Mouse (Mus musculus) neural tube, embryonic 12.5 days (tissue): ENCODE measurements around the gene Lgals4. TPM values are rescaled to one million over a fixed set of nuclear protein-coding genes. Genes with fewer than 3 reads are reported as not detected.

ENCODE experiments used
- ATAC-seq: fragments of 200-750 bp; cut with Nextera tagmentation; 2 replicates; pipeline ENCODE4 v1.8.0; 2017; ENCODE audit warnings: low read depth, mild to moderate bottlenecking, moderate TSS enrichment, moderate library complexity; ENCODE audit not compliant: low FRiP score
- H3K27ac ChIP-seq: fragments of 300-500 bp; sonication (generic); 2 replicates; pipeline ENCODE4 v1.5.1; 2016
- H3K27me3 ChIP-seq: fragments of 300-500 bp; sonication (generic); replicated peaks from 2 replicates; pipeline ENCODE4 v1.6.1; 2016; ENCODE audit warnings: mild to moderate bottlenecking
- H3K36me3 ChIP-seq: fragments of 300-500 bp; sonication (generic); 2 replicates; pipeline ENCODE4 v1.6.1; 2016; ENCODE audit warnings: mild to moderate bottlenecking
- H3K4me1 ChIP-seq: fragments of 300-500 bp; sonication (generic); 2 replicates; pipeline ENCODE4 v1.6.1; 2016
- H3K4me2 ChIP-seq: fragments of 300-500 bp; sonication (generic); replicated peaks from 2 replicates; pipeline ENCODE4 v1.6.1; 2016; ENCODE audit warnings: mild to moderate bottlenecking
- H3K4me3 ChIP-seq: fragments of 300-500 bp; sonication (generic); 2 replicates; pipeline ENCODE4 v1.5.1; 2016
- H3K9ac ChIP-seq: fragments of 300-500 bp; sonication (generic); 2 replicates; pipeline ENCODE4 v1.6.1; 2016; ENCODE audit warnings: mild to moderate bottlenecking
- H3K9me3 ChIP-seq: fragments of 300-500 bp; sonication (generic); 2 replicates; pipeline ENCODE4 v1.6.1; 2016; ENCODE audit warnings: mild to moderate bottlenecking
- WGBS: fragments of 180-500 bp; shearing (Covaris S2); methylation state at CpG from one replicate; pipeline ENCODE4 v1.1.7; 2016; 5-methylcytosine and 5-hydroxymethylcytosine counted together
- polyA plus RNA-seq: library from polyadenylated mRNA; unstranded; fragments of >200 nt; fragmentation: Nextera tagmentation; extraction: Ambion mirVana; gene quantifications from 2 replicates; pipeline ENCODE4 v1.2.1, GENCODE M21; 2016

Lgals4 gene
- polyA plus RNA-seq, 1 experiment from 2014 or later, result 4.9 TPM

DNA sequence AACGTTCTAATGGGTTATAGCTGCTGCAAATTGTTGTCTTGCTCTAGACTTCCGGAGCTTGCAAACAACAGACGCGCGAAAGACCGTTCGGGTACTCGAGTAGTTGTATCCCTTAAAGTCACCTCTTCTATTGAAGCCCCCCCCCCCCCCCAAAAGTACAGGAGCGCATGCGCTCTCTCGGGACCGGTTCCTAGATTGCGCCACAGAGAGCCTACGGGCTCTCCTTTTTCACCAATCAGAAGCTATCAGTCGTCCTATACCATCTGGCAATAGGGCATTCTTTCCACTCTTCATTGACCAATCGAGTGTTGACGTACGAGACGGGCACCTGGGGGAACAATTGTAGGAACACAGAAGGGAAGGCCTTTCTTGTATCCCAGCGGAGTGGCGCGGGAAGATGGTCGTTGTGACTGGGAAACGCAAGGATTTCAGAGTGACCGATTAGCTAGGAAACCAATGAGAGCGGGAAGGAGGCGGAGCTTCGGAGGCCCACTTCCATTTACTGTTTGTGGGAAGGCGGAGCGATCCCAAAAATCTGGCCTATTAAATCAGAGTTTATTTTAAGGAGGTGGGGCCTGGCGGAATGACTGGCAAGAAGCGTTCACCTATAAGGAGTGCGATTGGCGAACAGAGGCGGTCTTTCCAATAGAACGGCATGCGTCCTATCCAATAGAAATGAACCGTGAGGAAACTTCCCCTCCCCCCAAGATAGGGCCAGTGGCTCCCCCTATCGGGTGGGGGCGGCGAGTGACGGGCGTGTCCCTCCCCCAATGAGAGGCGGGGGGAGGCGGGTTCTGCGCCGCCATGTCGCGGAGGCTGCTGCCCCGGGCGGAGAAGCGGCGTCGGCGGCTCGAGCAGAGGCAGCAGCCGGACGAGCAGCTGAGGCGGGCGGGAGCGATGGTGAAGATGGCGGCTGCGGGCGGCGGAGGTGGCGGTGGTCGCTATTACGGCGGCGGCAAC is 23.3 kb upstream of the Lgals4 start:
- peak overlapping the region; percentile 88 for H3K4me3 ChIP-seq
- H3K9ac ChIP-seq, result peak overlapping the region; percentile 97
- H3K9me3 ChIP-seq, result no peaks in the 10 kb centered on the region
- H3K4me2 ChIP-seq, result peak overlapping the region; percentile 93
- peak overlapping the region; percentile 99 for H3K27ac ChIP-seq
- ATAC-seq, result peak; percentile 92
- peaks cover 42% of the 10 kb centered on the region for H3K4me1 ChIP-seq
- H3K27me3 ChIP-seq, result no peaks in the 10 kb centered on the region
- H3K36me3 ChIP-seq, result peaks cover 36% of the 10 kb centered on the region
- under 1% methylated on average over 70 of the region's 70 CpGs for WGBS

DNA sequence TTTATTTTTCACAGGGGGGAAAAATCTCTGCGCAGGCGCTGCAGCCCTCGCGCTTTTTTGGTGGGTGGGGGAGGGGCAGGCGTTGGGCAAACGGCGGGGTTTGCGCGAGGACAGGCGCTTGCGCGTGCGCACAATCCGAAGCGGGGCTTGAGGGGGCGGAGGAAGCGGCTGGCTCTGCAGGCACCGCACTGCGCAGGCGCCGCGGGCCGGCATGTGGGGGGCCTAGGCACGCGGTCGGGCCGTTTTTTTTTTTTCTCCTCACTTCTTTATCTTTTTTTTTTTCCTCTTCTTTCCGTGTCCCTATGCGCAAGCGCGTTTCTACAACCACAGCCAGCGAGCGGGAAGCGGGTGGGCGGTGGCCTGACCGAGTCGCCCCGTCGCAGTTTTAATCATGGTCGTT is 22.4 kb upstream of the Lgals4 start:
- ATAC-seq, result peak; percentile 18; the same call in 1 of the 2 replicates
- under 1% methylated on average over 40 of the region's 40 CpGs for WGBS
- Histone ChIP-seq H3K27me3 (no peaks in the 10 kb centered on the region), H3K27ac (peak overlapping the region; percentile 97), H3K4me1 (peaks cover 51% of the 10 kb centered on the region), H3K9ac (peak overlapping the region; percentile 97), H3K4me2 (peak overlapping the region; percentile 93), H3K9me3 (no peaks in the 10 kb centered on the region), H3K4me3 (peak overlapping the region; percentile 88), H3K36me3 (peaks cover 44% of the 10 kb centered on the region)

DNA sequence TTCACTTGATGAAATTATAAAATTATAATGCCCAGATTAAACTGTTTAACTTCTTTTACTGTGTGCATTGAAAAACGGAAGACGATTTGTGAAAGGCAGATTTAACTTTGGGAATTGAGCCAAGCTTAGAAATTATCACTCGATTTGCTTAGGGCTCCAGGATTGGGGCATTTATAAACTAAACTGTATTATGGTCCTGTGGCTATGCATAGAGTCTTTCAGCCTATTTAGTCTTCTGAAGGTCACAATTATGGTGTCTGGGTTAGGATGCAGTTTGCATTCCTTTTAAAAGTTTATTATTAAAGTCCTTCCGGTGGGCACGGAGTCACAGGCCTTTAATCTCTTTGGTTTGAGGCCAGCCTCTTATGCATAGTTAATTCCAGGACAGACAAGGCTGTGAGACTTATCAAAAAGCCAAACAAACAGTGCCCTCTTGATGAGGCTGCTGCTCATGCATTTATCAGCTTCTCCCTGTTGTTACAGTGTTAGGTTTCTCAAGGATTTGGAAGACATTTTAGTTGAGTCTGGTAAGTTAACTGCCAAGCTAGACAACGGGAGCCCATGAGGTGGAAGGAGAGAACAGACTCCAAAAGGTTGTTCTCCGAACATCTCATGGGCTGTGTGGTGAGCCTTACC is 21.9 kb upstream of the Lgals4 start:
- peak overlapping the region; percentile 88 for H3K4me3 ChIP-seq
- H3K4me2 ChIP-seq, result peak overlapping the region; percentile 93
- WGBS, result 17% methylated on average over 7 of the region's 7 CpGs
- H3K27me3 ChIP-seq, result no peaks in the 10 kb centered on the region
- H3K27ac ChIP-seq, result no peak overlapping the region
- ATAC-seq, result no peak
- H3K36me3 ChIP-seq, result peaks cover 49% of the 10 kb centered on the region
- H3K9me3 ChIP-seq, result no peaks in the 10 kb centered on the region
- H3K4me1 ChIP-seq, result peaks cover 53% of the 10 kb centered on the region
- peak overlapping the region; percentile 97 for H3K9ac ChIP-seq

DNA sequence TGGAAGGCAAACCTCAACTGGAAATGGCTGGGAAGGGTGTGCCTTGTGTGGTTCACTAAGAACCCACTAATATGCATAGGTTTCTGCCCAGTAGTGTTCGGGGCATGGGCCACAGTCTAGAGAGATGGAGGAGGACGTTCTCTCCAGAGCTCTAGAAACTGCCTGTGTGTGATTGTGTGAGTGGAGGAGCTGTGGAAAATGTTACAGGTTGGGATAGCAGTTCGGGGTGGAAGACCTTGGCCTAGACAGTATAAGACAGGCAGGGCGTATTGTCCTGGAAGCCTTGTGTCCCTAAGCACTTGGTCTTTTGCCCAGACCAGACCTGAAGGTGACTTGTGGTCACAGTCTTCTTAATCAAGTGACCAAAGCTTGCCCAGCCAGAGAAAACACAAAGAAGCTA is 21.2 kb upstream of the Lgals4 start:
- peak overlapping the region; percentile 93 for H3K4me2 ChIP-seq
- WGBS, result 80% methylated on average over 4 of the region's 4 CpGs
- H3K27me3 ChIP-seq, result no peaks in the 10 kb centered on the region
- peaks cover 59% of the 10 kb centered on the region for H3K4me1 ChIP-seq
- H3K27ac ChIP-seq, result no peak overlapping the region
- H3K9me3 ChIP-seq, result no peaks in the 10 kb centered on the region
- peaks cover 56% of the 10 kb centered on the region for H3K36me3 ChIP-seq
- peak overlapping the region; percentile 97 for H3K9ac ChIP-seq
- peak overlapping the region; percentile 88 for H3K4me3 ChIP-seq
- no peak for ATAC-seq

DNA sequence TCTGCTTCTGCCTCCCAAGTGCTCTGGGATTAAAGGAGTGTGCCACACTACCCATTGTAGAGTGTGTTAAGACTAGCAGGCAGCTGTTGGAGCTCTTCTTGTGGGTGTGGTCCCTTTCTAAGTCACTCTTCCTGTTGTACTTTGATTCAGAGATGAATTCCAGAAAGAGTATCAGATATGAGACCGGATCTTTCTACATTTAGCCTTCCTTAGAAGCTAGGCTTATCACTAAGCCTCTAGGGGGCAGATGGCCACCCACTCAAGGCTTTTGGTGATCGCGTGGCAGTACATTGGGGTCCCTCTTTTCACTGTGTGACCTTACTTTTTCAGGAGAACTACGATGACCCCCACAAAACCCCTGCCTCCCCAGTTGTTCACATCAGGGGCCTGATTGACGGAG is 20.7 kb upstream of the Lgals4 start:
- H3K9ac ChIP-seq, result 0 out of 2 replicates have a peak overlapping the region, but pooled peaks have one; percentile 97
- H3K4me1 ChIP-seq, result peaks cover 60% of the 10 kb centered on the region
- H3K27me3 ChIP-seq, result no peaks in the 10 kb centered on the region
- peaks cover 61% of the 10 kb centered on the region for H3K36me3 ChIP-seq
- no peak overlapping the region for H3K27ac ChIP-seq
- H3K4me2 ChIP-seq, result peak overlapping the region; percentile 93
- WGBS, result 89% methylated on average over 5 of the region's 5 CpGs
- no peaks in the 10 kb centered on the region for H3K9me3 ChIP-seq
- no peak for ATAC-seq
- peak overlapping the region; percentile 88 for H3K4me3 ChIP-seq

DNA sequence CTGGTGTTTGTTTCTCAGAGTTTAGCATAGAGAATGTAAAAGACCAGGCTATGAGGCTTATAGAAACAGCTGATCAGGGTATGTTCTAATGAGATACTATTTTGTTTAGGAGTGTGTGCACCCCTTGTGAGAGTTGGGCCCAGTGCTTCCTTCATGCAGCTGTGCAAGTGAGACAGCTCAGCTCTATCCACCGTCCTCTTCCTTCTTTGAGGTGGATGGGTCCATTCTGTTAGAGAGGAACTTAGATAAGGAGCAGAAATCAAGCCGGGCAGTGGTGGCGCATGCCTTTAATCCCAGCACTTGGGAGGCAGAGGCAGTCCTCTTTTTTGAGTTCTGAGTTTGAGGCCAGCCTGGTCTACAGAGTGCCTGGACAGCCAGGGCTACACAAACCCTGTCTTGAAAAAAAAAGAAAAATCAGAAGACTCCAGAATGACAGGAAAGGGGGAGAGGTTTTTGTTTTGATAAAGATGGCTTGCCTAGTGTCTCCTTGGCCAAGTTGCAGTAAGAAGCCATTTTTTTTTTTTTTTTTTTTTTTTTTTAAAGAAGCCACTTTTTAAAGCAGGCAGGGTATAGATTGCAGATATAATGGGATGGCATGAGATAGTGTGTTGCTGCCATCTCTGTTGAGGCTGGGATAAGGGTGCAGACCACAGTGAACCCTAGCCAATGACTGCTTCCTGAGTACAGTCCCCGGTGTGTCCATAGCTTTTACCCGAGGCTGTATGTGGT is 19.2 kb upstream of the Lgals4 start:
- H3K9ac ChIP-seq, result no peak overlapping the region
- H3K4me3 ChIP-seq, result no peak overlapping the region
- peaks cover 66% of the 10 kb centered on the region for H3K4me1 ChIP-seq
- no peak overlapping the region for H3K27ac ChIP-seq
- no peak for ATAC-seq
- 91% methylated on average over 5 of the region's 5 CpGs for WGBS
- H3K9me3 ChIP-seq, result no peaks in the 10 kb centered on the region
- peaks cover 75% of the 10 kb centered on the region for H3K36me3 ChIP-seq
- no peak overlapping the region for H3K4me2 ChIP-seq
- H3K27me3 ChIP-seq, result no peaks in the 10 kb centered on the region

DNA sequence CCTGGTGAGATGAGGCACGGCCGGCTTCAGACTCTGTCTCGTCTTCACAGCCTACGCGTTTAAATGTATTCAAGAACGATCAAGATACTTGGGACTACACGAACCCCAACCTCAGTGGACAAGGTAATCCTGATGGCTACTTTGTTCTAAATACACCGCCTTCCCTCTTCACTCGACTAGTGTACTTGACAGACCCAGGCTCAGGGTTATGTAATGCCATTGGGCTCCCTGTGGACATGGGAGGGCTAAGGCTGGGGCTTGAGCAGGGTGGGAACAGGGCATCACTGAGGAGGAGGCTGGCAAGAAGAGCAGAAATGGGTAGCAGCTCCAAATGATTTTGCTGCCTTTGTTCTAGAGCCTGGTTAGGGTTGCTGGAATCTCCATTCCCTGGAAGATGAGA is 18.4 kb upstream of the Lgals4 start:
- Histone ChIP-seq H3K4me2 (no peak overlapping the region), H3K9me3 (no peaks in the 10 kb centered on the region), H3K36me3 (peaks cover 82% of the 10 kb centered on the region), H3K4me3 (no peak overlapping the region), H3K4me1 (peaks cover 71% of the 10 kb centered on the region), H3K27ac (no peak overlapping the region; the same call in 1 of the 2 replicates), H3K9ac (no peak overlapping the region), H3K27me3 (no peaks in the 10 kb centered on the region)
- no peak for ATAC-seq
- 93% methylated on average over 9 of the region's 9 CpGs for WGBS

DNA sequence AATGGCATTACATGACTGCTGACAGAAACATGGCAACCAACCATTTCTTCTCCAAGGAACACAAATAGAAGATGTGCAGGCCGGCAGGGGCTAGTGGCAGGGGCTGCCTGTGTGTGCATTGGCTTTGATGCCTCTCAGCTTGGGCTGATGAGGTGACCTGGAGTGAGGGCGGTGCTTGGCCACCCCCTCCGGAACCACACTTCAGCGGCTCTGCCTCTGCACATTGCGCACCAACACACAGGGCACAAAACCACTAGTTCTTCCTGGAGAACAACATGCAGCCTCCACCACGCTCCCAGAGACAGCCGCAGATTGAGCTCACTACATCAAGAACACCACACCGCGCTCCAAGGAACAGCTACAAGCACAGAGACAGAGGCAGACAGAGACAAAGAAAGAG is 17.5 kb upstream of the Lgals4 start:
- WGBS, result 88% methylated on average over 9 of the region's 9 CpGs
- H3K27me3 ChIP-seq, result no peaks in the 10 kb centered on the region
- no peak overlapping the region; the same call in 1 of the 2 replicates for H3K27ac ChIP-seq
- peak overlapping the region; percentile 35; the same call in 1 of the 2 replicates for H3K9ac ChIP-seq
- H3K36me3 ChIP-seq, result peaks cover 92% of the 10 kb centered on the region
- H3K9me3 ChIP-seq, result no peaks in the 10 kb centered on the region
- no peak for ATAC-seq
- H3K4me3 ChIP-seq, result 0 out of 2 replicates have a peak overlapping the region, but pooled peaks have one; percentile 3
- peaks cover 78% of the 10 kb centered on the region for H3K4me1 ChIP-seq
- H3K4me2 ChIP-seq, result no peak overlapping the region

DNA sequence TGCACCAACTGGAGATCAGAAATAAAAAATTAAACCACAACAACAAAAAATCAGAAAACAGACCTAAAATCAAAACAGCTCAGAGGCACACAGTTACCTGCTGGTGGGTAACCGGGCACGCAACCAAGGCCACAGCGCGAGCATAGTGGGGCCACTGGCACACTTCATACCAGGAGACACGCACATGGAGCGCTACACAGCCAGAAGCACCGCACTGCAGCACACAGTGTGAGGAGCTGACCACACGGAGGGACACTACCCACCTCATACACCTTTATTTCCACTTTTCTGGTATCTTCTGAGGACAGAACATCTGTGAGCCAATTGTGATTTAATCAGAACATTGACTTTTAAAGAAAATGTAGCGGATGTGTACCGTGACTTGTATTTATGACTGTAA is 16.7 kb upstream of the Lgals4 start:
- peaks cover 96% of the 10 kb centered on the region for H3K36me3 ChIP-seq
- H3K9me3 ChIP-seq, result no peaks in the 10 kb centered on the region
- WGBS, result 94% methylated on average over 10 of the region's 10 CpGs
- ATAC-seq, result no peak
- H3K27me3 ChIP-seq, result no peaks in the 10 kb centered on the region
- peaks cover 76% of the 10 kb centered on the region for H3K4me1 ChIP-seq
- no peak overlapping the region for H3K4me3 ChIP-seq
- no peak overlapping the region for H3K27ac ChIP-seq
- H3K4me2 ChIP-seq, result no peak overlapping the region
- H3K9ac ChIP-seq, result no peak overlapping the region

DNA sequence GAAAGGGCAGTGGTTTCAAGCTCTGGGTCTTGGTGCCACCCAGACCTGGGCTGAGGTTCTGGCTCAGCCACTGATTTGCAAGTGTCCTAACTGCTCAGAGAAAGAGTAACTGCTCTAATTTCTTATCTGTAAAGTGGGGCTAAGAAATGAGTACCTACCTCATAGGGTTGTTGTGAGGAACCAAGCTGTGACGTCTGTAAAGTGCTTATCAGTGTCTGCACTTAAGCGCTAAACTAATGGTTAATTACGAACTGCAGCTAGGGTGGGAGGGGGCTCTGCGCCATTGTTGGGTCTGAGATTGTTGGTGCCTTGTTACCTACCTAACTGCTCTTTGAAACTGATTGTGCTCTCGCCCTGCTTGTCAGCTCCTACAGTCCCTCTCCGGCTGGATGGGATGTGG is 16.1 kb upstream of the Lgals4 start:
- peaks cover 96% of the 10 kb centered on the region for H3K36me3 ChIP-seq
- peaks cover 70% of the 10 kb centered on the region for H3K4me1 ChIP-seq
- peak overlapping the region; percentile 27 for H3K4me2 ChIP-seq
- ATAC-seq, result no peak
- H3K4me3 ChIP-seq, result 0 out of 2 replicates have a peak overlapping the region, but pooled peaks have one; percentile 5
- no peaks in the 10 kb centered on the region for H3K27me3 ChIP-seq
- 71% methylated on average over 6 of the region's 6 CpGs for WGBS
- H3K9ac ChIP-seq, result no peak overlapping the region
- no peak overlapping the region for H3K27ac ChIP-seq
- no peaks in the 10 kb centered on the region for H3K9me3 ChIP-seq

DNA sequence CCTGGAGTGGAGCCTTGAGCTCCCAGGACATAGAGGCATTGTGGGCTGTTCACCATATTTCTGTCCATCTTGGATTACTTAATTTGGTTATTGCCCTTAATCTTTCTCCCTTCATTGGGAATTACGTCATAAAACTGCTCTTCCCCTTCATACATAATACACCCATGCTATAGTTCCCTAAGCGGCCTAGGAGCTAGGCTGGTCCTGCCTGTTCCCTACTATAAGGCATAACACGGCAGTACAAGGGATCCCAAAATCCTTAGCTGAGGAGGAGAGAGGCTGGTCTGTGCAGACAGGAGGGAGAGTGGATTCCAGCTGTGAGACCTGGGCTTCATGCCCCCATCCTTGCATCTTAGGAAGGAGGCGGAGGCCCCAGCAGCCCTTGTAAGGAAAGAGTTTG is 15.7 kb upstream of the Lgals4 start:
- Histone ChIP-seq H3K4me1 (peaks cover 66% of the 10 kb centered on the region), H3K4me3 (0 out of 2 replicates have a peak overlapping the region, but pooled peaks have one; percentile 5), H3K36me3 (peaks cover 95% of the 10 kb centered on the region), H3K9ac (0 out of 2 replicates have a peak overlapping the region, but pooled peaks have one; percentile 5), H3K27me3 (no peaks in the 10 kb centered on the region), H3K9me3 (no peaks in the 10 kb centered on the region), H3K27ac (0 out of 2 replicates have a peak overlapping the region, but pooled peaks have one; percentile 9), H3K4me2 (peak overlapping the region; percentile 27; the same call in 1 of the 2 replicates)
- no peak for ATAC-seq
- WGBS, result 78% methylated on average over 4 of the region's 4 CpGs
